Mouse (Mus musculus): ENCODE measurements at regions not wholly inside any gene's neighbourhood (a gene's known extent, or its start where the extent isn't known, plus 50 kb on each side); places are given as distances from the start of the nearest gene placed in this dataset.

- no peaks in the 10 kb centered on the region for H3K79me2 ChIP-seq (replicated peaks; ENCODE audit: control insufficient read depth, insufficient read depth, low read length)
- no peaks in the 10 kb centered on the region for H3K27me3 ChIP-seq (ENCODE audit: control insufficient read depth, insufficient read depth, low read length)
- 0 out of 2 replicates have a peak, but pooled peaks cover 4% of the 10 kb centered on the region for H3K4me1 ChIP-seq (ENCODE audit: control insufficient read depth, insufficient read depth, low read length)
- 39% methylated on average over 11 of the region's 11 CpGs for WGBS
- no peaks in the 10 kb centered on the region for H3K36me3 ChIP-seq (ENCODE audit: control insufficient read depth, insufficient read depth, low read length)
- intact Hi-C loops (cut with DNase I) = loop anchor here (1.0 kb wide), 1 partner anchor 182 kb away; no protein-coding TSS in a partner anchor
- no peak overlapping the region for H3K27ac ChIP-seq
- H3K4me3 ChIP-seq = no peak overlapping the region
- peak in 1 of 2 experiments; percentile 50 for DNase-seq
- H3K9ac ChIP-seq (ENCODE audit: low read depth, low read length) = no peak overlapping the region
- TF ChIP-seq EP300 (IDR thresholded peaks at IDR 0.05; ENCODE audit: insufficient read depth, low read depth, low read length) (no peak), CTCF (IDR thresholded peaks at IDR 0.05) (peak; percentile 51)
These were observed 183.1 kb upstream of the Sulf2 start for GRCm38 (mm10) chr2:166338396-166339085.

- H3K4me1 ChIP-seq (ENCODE audit: control insufficient read depth, insufficient read depth, low read length) = 0 out of 2 replicates have a peak, but pooled peaks cover 4% of the 10 kb centered on the region
- no peaks in the 10 kb centered on the region for H3K36me3 ChIP-seq (ENCODE audit: control insufficient read depth, insufficient read depth, low read length)
- DNase-seq = no peak
- intact Hi-C loops (cut with DNase I) = no loop called here
- no peaks in the 10 kb centered on the region for H3K27me3 ChIP-seq (ENCODE audit: control insufficient read depth, insufficient read depth, low read length)
- no peaks in the 10 kb centered on the region for H3K79me2 ChIP-seq (replicated peaks; ENCODE audit: control insufficient read depth, insufficient read depth, low read length)
- H3K27ac ChIP-seq = no peak overlapping the region
- H3K9ac ChIP-seq (ENCODE audit: low read depth, low read length) = no peak overlapping the region
- WGBS = 77% methylated on average over 7 of the region's 7 CpGs
- TF ChIP-seq CTCF (IDR thresholded peaks at IDR 0.05) = no peak
- H3K4me3 ChIP-seq = no peak overlapping the region
These were observed 182.2 kb upstream of the Sulf2 start for GRCm38 (mm10) chr2:166337666-166338065.

- H3K36me3 ChIP-seq (ENCODE audit: control insufficient read depth, insufficient read depth, low read length) = no peaks in the 10 kb centered on the region
- no peaks in the 10 kb centered on the region for H3K79me2 ChIP-seq (replicated peaks; ENCODE audit: control insufficient read depth, insufficient read depth, low read length)
- H3K4me1 ChIP-seq (ENCODE audit: control insufficient read depth, insufficient read depth, low read length) = 0 out of 2 replicates have a peak, but pooled peaks cover 1% of the 10 kb centered on the region
- intact Hi-C loops (cut with DNase I) = no loop called here
- no peak for TF ChIP-seq POLR2A (IDR thresholded peaks at IDR 0.05; ENCODE audit: insufficient read depth, low read depth, low read length)
- TF ChIP-seq CTCF (IDR thresholded peaks at IDR 0.05) = no peak
- TF ChIP-seq EP300 (IDR thresholded peaks at IDR 0.05; ENCODE audit: insufficient read depth, low read depth, low read length) = no peak
- H3K9ac ChIP-seq (ENCODE audit: low read depth, low read length) = no peak overlapping the region
- peak; percentile 65 to 75 for DNase-seq
- no peak overlapping the region for H3K4me3 ChIP-seq
- no peaks in the 10 kb centered on the region for H3K27me3 ChIP-seq (ENCODE audit: control insufficient read depth, insufficient read depth, low read length)
- WGBS = 39% methylated on average over 5 of the region's 5 CpGs
- no peak overlapping the region for H3K27ac ChIP-seq
These were observed 180.2 kb upstream of the Sulf2 start for GRCm38 (mm10) chr2:166335702-166336101.

GRCm38 (mm10) chr2:166334559-166334958 lies 179.1 kb upstream of the Sulf2 start:
- Histone ChIP-seq H3K4me1 (ENCODE audit: control insufficient read depth, insufficient read depth, low read length) (0 out of 2 replicates have a peak, but pooled peaks cover 1% of the 10 kb centered on the region), H3K4me3 (no peak overlapping the region), H3K27me3 (ENCODE audit: control insufficient read depth, insufficient read depth, low read length) (no peaks in the 10 kb centered on the region), H3K9ac (ENCODE audit: low read depth, low read length) (no peak overlapping the region), H3K27ac (no peak overlapping the region), H3K79me2 (replicated peaks; ENCODE audit: control insufficient read depth, insufficient read depth, low read length) (no peaks in the 10 kb centered on the region), H3K36me3 (ENCODE audit: control insufficient read depth, insufficient read depth, low read length) (no peaks in the 10 kb centered on the region)
- intact Hi-C loops (cut with DNase I) = no loop called here
- 79% methylated on average over 7 of the region's 7 CpGs for WGBS
- TF ChIP-seq EP300 (IDR thresholded peaks at IDR 0.05; ENCODE audit: insufficient read depth, low read depth, low read length) (no peak), POLR2A (IDR thresholded peaks at IDR 0.05; ENCODE audit: insufficient read depth, low read depth, low read length) (no peak), CTCF (IDR thresholded peaks at IDR 0.05) (no peak)
- DNase-seq = no peak

GRCm38 (mm10) chr2:166333818-166334217 lies 178.4 kb upstream of the Sulf2 start:
- Histone ChIP-seq H3K4me3 (no peak overlapping the region), H3K27ac (no peak overlapping the region), H3K27me3 (ENCODE audit: control insufficient read depth, insufficient read depth, low read length) (no peaks in the 10 kb centered on the region), H3K79me2 (replicated peaks; ENCODE audit: control insufficient read depth, insufficient read depth, low read length) (no peaks in the 10 kb centered on the region), H3K36me3 (ENCODE audit: control insufficient read depth, insufficient read depth, low read length) (no peaks in the 10 kb centered on the region), H3K4me1 (ENCODE audit: control insufficient read depth, insufficient read depth, low read length) (0 out of 2 replicates have a peak, but pooled peaks cover 1% of the 10 kb centered on the region), H3K9ac (ENCODE audit: low read depth, low read length) (no peak overlapping the region)
- WGBS = 74% methylated on average over 4 of the region's 4 CpGs
- no peak for TF ChIP-seq EP300 (IDR thresholded peaks at IDR 0.05; ENCODE audit: insufficient read depth, low read depth, low read length)
- TF ChIP-seq CTCF (IDR thresholded peaks at IDR 0.05) = no peak
- no peak for TF ChIP-seq POLR2A (IDR thresholded peaks at IDR 0.05; ENCODE audit: insufficient read depth, low read depth, low read length)
- DNase-seq = no peak
- intact Hi-C loops (cut with DNase I) = no loop called here

GRCm38 (mm10) chr2:166332748-166333417 lies 177.4 kb upstream of the Sulf2 start:
- no peak overlapping the region for H3K27ac ChIP-seq

More at GRCm38 (mm10) chr2:166332748-166333417, 177.4 kb upstream of the Sulf2 start:
- no peak overlapping the region for H3K4me3 ChIP-seq
- 48% methylated on average over 13 of the region's 13 CpGs for WGBS
- H3K4me1 ChIP-seq (ENCODE audit: control insufficient read depth, insufficient read depth, low read length) = 0 out of 2 replicates have a peak, but pooled peaks cover 1% of the 10 kb centered on the region
- no peaks in the 10 kb centered on the region for H3K36me3 ChIP-seq (ENCODE audit: control insufficient read depth, insufficient read depth, low read length)
- no peak for TF ChIP-seq CTCF (IDR thresholded peaks at IDR 0.05)
- TF ChIP-seq POLR2A (IDR thresholded peaks at IDR 0.05; ENCODE audit: insufficient read depth, low read depth, low read length) = no peak
- no peak for TF ChIP-seq EP300 (IDR thresholded peaks at IDR 0.05; ENCODE audit: insufficient read depth, low read depth, low read length)
- no peaks in the 10 kb centered on the region for H3K79me2 ChIP-seq (replicated peaks; ENCODE audit: control insufficient read depth, insufficient read depth, low read length)
- H3K27me3 ChIP-seq (ENCODE audit: control insufficient read depth, insufficient read depth, low read length) = no peaks in the 10 kb centered on the region
- no peak overlapping the region for H3K9ac ChIP-seq (ENCODE audit: low read depth, low read length)
- DNase-seq = no peak
- intact Hi-C loops (cut with DNase I) = no loop called here

Data from heart, adult 2 months (tissue).